Mouse (Mus musculus) adrenal gland, adult 8-10 months (tissue): ENCODE measurements around the gene Ggt6. TPM values are rescaled to one million over a fixed set of nuclear protein-coding genes. Genes with fewer than 3 reads are reported as not detected.
"Not testable (repeated sequence)": the region's sequence is repeated elsewhere in the genome, so short reads cannot be mapped to it uniquely, and the experiment has no call there.

Experiments used
- DNase-seq: peaks from one replicate; pipeline ENCODE4 v3.0.0; 2022
- total RNA-seq, 4 experiments: library from RNA; stranded (reverse); gene quantifications; 2 replicates each; pipeline ENCODE4 v1.2.4; 2022

Gene Ggt6
- total RNA-seq, 4 experiments from 2014 or later: 1.4 to 4.8 (median 3.4) TPM

DNA sequence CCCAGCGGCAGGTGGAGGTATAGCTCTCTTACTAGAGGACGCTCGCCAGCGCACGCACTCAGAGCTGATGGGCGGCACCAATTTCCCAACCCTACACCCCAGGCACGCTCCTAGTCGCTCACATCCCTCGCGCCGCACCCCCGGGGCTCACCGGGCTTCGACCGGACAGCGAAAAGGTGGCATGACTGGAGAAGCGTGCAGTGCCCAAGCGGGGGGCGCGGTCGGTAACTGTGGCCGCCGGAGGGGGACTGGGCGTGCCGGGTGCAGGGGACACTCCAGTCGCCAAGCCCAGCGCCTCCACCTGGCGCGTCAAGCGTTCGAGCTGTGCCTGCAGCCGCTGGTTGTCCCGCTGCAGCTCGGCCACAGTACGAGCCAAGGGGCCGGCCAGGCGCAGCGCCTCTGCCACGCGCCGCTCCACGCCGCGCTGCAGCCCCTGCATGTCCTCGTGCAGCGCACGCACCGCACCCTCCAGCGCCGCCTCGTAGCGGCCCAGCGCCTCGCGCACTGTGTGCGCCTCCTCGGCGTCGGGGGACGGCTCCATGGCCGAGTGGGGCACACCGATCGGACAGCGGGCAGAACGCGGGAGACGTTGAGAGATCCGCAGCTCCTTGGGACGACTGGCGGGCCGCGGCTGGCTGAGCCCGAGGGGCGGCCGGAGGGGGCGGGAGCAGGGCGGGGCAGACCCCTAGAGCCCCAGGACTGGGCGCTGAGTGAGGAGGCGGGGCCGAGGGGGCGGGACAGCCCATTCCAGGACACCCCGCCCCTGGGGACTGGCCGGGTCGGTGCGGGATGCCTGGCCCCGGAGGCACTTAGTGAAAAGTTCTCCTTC, 24.0 kb upstream of the Ggt6 start, which contains the start of gene Smtnl2:
Smtnl2 (minus strand) TSS at position 621 of the 829 bp plus-strand sequence.
- peak; percentile 82 for DNase-seq

DNA sequence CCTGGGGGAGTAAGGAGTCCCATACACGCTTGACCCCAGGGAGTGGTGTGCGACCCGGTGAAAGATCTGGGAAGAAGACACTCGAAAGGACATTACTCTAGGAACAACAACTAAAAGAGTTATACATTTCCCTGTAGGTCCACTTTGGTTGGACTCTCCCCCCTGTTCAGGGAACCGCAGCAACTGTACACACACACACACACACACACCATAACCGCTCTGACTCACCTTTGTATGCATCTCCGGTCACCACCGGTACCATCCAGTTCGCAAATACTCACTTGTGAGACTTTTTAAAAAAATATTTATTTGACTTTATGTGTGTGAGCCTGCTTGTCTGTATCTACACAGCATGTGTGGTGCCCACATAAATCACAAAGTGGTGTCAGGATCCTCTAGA, 23.4 kb upstream of the Ggt6 start:
- DNase-seq: no peak

DNA sequence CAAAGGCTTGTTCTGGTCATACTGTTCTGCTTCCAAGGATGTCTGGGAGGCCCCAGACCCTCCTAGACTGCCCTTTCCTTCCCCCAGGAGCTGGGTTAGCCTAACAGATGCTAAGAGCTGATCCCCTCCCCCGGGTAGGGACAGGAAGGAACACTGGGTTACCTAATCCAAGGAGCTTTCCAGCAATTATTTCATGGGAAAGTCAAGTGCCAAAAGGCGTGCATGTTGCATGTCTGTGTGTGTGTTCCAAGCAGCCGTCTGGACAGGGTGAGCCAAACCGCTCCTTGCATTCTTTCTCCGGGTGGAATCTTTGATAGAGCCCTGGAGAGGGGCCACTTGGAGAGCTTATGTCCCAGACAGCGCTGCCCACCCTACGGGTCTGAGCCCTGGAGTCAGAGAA, 22.3 kb upstream of the Ggt6 start:
- no peak for DNase-seq

DNA sequence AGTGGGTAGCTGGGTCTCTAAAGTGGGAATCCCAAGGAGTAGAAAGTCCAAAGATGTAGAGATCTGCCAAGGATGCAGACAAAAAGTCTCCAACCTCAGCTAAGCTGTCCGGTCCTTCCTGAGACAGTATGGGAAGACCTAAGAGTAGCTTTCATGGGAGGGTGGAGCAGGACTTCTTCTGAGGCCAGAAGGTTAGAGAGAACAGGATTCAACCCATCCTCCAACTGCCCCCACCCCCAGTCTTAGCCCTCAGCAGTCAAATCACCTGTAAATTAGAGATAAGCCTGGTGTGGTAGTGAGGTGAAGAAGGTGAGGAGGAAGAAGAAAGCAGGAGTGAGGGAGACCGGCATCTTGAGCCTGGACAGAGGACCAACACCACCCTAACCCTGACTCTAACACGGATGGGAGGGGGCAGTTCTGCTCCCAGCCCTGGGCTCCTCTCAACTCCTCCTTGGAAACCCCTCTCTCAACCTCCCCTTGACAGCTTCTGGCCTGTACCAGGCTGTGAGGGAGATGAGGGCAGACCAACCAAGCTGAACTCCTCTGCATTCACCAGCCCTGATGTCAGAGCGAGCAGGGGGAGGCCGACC, 21.6 kb upstream of the Ggt6 start:
- no peak for DNase-seq

DNA sequence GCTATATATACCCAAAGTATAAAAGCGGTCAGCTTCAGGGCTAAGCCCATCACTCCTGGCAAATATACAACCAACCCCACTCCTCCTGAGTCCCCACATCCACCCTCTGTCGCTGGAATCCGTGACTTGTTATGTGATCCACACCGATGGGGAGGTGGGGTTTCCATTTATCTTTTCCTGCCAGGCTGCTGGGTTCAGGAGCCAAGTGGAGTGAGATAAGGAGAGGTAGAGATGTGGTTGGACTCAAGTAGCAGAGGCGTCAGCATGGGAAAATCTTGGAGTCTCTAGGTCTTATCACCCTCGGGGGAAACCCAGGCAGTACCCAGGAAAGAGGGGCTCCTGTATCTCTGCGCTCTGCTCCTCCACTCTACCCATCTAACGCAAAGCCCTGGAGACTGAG, 20.2 kb upstream of the Ggt6 start:
- DNase-seq: no peak

DNA sequence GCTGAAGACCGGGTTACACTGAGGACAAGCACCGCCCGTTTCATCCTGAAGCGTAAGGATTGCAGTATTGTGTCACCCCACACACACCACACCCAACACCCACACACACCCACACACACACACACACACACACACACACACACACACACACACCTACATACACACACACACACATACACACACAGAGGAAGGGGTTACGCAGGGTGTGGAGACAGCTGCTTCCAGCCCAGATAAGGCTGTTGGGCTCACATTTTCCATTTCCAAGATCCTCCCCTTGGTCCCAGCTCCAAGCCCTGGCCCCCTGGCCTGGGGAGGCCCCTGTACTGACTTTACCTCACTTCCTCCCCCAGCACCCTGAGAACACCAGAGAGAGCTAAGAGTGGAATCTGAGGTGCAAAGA, 18.7 kb upstream of the Ggt6 start:
- no peak for DNase-seq

DNA sequence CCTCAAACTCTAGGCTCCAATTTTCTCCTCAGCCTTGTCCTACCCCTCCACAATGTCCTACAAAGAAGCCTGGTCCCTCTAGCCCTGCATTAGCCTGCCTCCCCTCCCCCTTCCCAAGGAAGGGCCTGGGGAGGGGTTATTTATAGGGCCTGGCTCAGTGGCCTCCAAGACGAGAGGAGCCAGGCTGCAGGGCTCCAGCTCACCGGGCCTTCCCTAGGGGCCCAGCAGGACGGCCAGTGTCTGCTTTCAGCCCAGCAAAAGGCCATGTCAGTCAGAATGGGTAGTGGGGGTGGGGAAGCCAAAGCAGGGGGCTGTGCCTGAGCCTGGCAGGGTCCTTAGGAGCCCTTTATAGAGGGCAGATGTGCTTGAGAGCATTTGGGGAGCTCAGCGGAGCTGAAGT, 17.9 kb upstream of the Ggt6 start:
- no peak for DNase-seq

DNA sequence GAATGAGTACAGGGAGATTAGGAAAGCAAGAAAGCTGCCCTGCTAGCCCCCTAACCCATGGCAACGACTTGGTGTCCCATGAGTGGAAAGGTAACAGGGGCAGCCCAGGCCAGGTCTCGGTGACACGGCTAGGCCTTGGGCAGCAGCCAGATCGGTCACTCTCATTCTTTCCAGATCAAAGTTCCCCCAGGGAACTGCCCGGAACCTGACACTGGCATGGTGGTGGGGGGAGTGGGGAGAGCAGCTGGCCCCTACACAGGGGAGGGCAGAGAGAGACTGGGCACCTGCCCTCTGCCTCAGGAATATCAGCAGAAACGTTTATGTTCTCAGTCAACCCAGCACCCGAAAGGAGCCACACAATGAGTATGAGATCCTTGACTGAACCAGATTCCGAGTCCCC, 17.1 kb upstream of the Ggt6 start:
- no peak for DNase-seq

DNA sequence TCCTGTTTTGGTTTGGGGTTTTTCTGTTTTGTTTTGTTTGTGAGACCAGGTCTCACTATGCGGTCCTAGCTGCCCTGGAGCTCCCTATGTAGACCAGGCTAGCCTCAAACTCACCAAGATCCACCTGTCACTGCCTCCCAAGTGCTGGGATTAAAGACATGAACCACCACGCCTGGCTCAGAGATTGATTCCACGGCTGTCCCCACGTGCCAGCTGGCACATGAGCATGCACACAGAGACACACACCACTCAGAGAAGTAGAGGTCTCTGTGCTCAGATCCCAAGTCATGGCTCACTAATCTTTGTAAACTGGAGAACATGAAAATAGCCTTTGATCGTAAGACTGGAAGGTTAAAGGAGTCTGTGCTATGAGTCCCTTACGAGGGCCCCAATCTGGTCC, 16.3 kb upstream of the Ggt6 start:
- no peak for DNase-seq

DNA sequence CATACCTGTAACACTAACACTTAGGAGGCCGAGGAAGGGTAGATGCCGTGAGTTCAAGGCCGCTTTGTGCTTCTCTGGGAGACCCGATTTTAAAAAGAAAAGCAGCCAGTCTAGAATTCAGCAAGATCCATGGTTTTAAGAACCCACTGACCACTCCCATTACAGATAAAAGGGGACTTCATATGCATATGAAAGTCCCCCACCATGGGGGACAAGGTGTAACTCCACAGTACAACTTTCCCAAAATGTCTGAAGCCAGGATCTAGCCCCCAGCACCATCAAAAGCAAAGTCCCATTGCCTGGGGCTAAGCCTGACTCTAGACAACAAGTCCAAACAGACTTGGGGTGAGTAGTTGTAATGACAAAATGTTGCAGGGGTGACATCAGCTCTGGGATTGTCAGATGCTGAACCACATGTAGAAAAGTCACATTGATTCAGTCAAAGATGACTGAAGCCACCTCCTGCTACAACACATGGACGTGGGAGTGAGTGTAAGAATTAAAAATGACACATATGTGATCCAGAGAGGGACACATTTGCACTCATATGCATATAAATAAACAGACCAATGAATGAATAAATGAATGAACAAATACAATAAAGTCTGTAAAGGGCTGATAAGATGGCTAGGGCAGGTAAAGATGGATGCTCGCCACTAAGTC, 14.7 kb upstream of the Ggt6 start:
- no peak for DNase-seq

DNA sequence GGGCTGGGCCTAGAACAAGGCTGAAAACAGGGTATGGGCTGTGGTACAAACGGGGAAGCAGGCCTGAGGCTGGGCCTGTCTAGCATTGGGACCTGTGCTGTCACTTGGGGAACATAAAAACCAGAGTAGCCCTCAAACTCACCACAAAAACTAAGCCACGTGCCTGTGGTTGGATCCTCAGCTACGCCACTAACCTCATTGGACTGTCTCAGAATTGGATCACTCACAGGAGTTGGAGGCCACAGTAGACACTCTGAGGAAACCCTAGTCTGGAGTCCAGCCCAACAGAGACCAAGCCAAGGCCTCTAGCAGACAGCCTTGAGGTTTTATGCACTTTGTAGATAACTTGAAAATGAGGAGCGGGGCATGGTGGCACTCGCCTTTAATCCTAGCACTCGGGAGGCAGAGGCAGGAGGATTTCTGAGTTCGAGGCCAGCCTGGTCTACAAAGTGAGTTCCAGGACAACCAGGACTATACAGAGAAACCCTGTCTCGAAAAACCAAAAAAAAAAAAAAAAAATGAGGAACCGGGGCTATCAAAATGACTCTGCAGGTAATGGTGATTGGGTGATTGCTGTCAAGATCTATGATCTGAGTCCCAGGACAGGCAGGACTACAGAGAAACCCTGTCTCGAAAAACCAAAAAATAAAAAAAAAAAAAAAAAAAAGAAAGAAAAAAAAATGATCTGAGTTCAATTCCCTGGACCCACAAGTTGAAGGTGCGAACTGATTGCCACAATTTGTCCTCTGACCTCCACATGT, 13.6 kb upstream of the Ggt6 start:
- DNase-seq: peak; percentile 78

DNA sequence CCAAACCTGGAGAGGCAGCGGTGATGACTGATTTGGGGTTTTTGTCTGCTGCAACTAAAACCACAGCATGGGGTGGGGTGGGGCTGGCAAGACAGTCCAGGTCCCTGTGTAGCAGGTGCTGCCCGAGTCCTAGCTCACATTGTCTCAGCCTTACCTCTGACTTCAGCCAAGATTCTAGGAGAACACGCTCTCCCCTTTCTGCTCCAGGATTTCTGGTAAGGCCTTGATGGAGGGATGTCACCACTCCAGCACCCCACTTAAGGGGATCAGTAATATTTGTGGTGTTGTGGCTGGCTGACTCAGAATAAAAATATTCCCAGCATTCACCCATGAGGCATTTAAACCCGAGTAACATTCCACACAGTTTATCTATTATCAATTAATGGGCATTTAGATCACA, 11.6 kb upstream of the Ggt6 start:
- no peak for DNase-seq

DNA sequence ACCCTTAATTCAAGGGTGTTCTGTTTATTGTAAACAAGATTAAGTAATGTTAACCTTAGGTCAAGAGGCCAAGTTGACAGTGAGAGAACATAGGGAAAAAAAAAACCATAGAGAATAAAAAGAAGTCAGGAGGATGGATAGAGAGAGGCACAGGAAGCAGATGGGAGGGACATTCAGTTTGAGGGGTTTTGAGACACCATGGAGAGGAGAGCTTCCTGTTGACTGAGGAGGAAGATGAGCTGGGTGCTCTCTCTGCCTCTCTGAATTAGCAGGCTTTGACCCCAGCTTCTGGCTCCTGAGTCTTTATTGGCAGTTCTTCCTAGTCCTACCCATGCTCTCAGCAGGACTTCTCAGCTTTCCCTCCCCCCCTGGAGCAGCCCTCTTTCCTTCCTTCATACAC, 10.1 kb upstream of the Ggt6 start:
- DNase-seq: no peak

DNA sequence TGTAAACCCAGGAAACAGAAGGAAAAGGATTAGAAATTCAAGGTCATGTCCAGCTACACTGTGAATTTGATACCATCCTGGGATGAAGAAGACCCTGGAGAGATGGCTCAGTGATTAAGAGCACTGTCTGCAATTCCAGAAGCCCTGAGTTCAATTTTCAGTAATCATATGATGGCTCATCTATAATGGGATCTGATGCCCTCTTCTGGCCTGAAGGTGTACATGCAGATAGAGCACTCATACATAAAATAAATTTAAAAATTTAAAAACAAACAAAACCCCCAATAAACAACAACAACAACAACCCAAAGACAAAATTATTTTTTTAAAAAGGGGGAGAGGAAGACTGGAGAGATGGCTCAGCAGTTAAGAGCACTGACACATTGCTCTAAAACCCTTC, 8.4 kb upstream of the Ggt6 start:
- no peak for DNase-seq

DNA sequence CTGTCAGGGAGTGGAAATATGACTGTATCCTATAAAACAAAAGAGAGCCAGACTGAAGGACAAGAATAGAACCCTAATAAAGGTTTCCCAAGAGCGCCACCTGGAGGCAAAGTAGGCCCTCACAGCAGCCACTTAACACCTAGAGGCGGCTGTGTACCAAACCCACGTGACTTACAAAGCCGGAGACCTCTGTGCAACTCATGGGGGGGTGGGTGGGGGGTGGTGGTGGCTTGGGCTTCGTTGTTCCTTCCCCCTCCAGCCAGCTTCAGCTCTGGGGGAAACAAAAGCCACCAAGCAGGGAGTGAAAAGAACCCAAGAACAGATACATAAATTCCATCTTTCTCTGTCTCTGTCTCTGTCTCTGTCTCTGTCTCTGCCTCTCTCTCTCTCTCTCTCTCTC, 6.6 kb upstream of the Ggt6 start:
- peak; percentile 65 for DNase-seq

DNA sequence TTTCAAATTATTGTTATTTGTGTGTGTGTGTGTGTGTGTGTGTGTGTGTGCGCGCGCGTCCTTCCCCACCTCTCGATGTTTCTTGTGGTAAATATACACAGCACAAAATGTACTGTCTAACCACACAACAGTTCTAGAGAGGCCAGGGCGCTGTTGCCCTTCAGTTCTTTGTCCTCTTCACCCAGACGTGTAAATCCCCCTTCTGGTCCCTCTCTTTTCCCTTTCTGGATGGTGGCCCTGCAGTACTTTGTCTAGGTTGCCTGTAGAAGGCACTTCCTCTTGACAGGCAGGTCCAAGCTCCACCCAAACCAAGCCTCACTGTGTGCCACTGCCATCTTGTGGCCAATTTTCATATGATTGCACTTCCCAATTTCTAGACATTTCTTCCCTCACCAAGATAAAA, 6.0 kb upstream of the Ggt6 start:
- peak; percentile 67 for DNase-seq

DNA sequence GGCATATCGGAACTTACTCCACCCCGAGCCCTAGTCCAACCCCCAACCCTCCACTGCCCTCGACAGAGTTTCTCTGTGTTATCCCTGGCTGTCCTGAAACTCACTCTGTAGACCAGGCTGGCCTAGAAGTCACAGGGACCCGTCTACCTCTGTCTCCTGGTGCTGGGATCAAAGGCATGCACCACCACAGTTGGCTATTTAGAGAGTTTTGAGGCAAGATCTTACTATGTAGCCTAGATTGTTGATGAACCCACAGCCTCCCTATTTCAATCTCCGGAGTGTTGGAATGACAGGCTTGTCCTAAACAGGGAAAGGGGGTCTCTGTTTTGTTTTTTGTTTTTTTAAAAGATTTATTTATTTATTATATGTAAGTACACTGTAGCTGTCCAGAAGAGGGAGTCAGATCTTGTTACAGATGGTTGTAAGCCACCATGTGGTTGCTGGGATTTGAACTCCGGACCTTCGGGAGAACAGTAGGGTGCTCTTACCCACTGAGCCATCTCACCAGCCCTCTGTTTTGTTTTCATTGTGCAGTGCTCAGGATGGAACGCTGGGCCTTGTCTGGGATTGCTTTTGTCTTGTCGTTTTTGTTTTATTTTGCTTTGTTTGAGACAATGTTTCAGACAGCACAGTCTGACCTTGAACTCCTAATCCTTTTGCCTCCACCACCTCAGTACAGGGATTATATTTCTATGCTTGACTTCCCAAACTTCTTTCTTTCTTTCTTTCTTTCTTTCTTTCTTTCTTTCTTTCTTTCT, 4.8 kb upstream of the Ggt6 start:
- not testable (repeated sequence) for DNase-seq

DNA sequence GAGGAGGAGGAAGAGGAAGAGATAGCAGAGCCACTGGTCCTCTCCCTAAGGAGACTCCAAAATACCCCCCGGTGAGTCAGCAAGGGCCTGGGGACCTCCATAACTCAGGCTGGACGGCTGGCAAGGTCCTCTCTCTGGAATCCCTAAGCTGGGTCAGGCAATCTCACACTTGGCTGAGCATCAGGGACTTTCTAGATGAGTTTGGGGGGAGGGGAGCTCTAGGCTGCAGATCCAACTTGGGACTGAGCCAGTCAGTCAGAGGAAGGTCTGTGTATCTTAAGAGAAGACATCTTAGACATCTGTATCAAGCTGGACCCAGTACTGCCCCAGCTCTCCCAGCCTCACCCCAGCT, 344 bp downstream of the Ggt6 start:
- DNase-seq: peak; percentile 85

DNA sequence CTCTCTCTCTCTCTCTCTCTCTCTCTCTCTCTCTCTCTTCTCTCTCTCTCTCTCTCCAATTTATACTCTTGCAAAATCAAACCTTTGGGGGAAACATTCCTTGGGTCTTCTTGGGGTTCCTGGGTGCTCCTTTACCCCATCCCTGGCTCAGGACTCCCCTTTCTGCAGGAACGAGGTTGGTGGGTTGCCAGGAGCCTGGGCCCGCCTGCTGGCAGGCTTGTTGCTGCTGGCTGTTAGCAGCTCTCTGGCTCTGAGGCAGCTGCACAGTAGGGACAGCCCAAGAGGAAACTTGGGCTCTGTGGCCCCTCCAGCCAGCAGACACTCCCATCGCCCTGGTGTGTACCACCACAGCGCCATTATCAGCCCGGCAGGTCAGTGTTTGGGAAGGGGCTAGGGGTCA, 945 bp downstream of the Ggt6 start:
- DNase-seq: peak; percentile 56

DNA sequence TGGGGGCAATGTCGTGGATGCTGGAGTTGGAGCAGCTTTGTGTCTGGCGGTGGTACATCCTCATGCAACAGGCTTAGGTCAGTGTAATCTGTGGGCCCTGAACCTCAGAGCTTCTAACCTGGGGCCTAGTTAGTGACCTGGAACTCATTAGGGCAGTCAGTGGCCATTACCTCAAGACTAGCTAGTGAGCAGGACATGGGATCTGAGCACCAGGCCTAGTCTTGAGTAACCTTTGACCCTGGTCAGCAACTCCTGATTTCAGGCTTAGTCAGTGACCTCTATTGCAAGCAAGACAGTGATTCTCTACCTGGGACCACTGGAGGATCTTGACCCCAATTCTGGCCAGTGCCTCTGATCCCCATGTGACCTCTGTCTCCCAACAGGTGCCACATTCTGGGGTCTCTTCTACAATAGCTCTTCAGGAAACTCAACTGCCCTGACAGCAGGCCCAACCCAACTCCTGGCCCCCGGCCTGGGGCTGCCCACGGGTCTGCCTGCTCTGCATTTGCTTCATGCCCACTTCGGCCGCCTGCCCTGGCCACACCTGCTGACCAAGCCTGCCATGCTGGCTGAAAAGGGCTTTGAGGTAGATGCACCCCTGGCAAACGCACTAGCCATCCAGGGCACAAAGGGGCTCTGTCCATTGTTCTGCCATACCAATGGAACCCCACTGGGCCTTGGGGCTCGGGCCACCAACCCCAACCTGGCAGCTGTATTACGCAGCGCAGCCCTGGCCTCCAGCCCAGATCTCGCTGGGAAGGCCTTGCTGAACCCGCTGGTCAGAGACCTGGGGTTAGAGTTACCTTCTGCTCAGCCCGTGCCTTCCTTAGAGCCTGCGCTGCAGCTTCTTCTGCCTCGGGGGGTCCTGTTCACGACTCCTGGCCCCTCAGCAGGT, 1.7 kb downstream of the Ggt6 start:
- DNase-seq: peak; percentile 51

DNA sequence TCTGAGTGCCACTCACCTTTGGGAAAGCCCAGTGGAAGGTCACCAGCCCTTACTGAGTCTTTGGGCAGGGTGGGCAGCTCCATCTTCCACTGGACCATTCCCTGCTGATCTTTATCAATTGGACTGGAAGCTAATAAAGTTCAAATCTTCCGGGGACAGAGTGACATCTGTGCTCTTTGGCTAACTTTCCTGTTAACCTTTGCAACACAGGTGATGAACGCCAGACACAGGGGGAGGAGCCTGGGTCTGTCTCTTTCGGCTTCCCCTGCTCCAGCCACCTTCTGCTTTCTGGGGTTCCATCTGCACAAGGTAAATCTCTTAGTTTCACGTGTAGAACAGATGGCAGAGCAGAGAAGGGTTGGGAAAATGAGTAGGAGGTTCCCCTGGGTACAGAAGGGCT, 3.1 kb downstream of the Ggt6 start:
- no peak for DNase-seq
